Mouse (Mus musculus): ENCODE data around the gene Scand1. TPM values are rescaled to one million over a fixed set of nuclear protein-coding genes. Genes with fewer than 3 reads are reported as not detected.

The Scand1 gene
- polyA plus RNA-seq, 1 experiment: 80.6 TPM

DNA sequence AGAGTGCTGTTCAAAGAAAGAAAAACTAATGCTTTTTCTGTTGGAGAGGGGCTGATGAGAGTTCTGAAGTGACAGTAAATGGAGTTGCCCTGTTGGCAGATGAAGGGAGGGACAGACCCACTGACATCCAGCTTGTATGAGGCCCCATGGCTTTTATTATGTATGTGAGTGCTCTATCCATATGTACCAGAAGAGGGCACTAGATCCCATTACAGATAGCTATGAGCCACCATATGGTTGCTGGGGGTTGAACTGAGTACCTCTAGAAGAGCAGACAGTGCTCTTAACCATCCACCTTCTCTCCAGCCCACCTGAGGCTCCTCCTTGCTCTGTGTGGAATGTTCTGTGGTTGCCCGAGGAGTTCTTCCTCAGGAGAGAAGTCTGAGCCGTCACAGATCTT lies 6.7 kb downstream of the Scand1 start:
- TF ChIP-seq CTCF (IDR thresholded peaks at IDR 0.05; ENCODE audit: borderline replicate concordance, insufficient read depth, low read depth, low read length): peak; percentile 54; the same call in 1 of the 2 replicates
- TF ChIP-seq POLR2A (IDR thresholded peaks at IDR 0.05; ENCODE audit: borderline replicate concordance, insufficient read depth, low read length): no peak
- H3K27ac ChIP-seq (ENCODE audit: insufficient read depth, low read length): no peak overlapping the region
- 81% methylated on average over 2 of the region's 2 CpGs for WGBS
- no peaks in the 10 kb centered on the region for H3K4me1 ChIP-seq (ENCODE audit: control insufficient read depth, insufficient read depth, low read length)
- no peak overlapping the region for H3K4me3 ChIP-seq (replicated peaks; ENCODE audit: insufficient read depth, low read depth, low read length)
- H3K27me3 ChIP-seq (ENCODE audit: control insufficient read depth, insufficient read depth, low read length): no peaks in the 10 kb centered on the region
- DNase-seq: peak in 1 of 2 experiments; percentile 28

DNA sequence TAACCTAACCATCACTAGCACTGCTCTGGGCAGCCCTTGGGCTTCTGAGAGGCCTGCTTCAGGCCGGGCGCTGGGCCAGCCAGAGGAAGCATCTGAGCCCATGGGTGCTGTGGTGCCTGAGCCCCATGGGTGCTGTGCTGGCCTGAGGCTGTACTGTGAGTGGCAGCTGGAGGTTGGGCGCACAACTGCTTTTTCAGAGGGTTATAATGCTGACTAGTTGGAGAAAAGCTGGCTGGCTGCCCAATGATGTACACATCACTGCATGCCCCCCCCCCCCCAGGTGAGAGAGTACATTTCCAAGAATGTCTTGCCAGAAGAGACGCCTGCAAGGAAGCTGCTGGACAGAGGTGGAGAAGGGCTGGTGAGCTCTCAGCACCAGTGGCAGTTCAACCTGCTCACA lies 8.2 kb downstream of the Scand1 start:
- H3K4me1 ChIP-seq (ENCODE audit: control insufficient read depth, insufficient read depth, low read length): no peaks in the 10 kb centered on the region
- WGBS: 82% methylated on average over 4 of the region's 4 CpGs
- DNase-seq: no peak
- TF ChIP-seq POLR2A (IDR thresholded peaks at IDR 0.05; ENCODE audit: borderline replicate concordance, insufficient read depth, low read length): no peak
- H3K27me3 ChIP-seq (ENCODE audit: control insufficient read depth, insufficient read depth, low read length): no peaks in the 10 kb centered on the region
- no peak overlapping the region for H3K4me3 ChIP-seq (replicated peaks; ENCODE audit: insufficient read depth, low read depth, low read length)
- no peak overlapping the region for H3K27ac ChIP-seq (ENCODE audit: insufficient read depth, low read length)

- H3K27ac ChIP-seq (ENCODE audit: insufficient read depth, low read length): no peak overlapping the region
- no peak for DNase-seq
- H3K4me3 ChIP-seq (replicated peaks; ENCODE audit: insufficient read depth, low read depth, low read length): no peak overlapping the region
- no peaks in the 10 kb centered on the region for H3K4me1 ChIP-seq (ENCODE audit: control insufficient read depth, insufficient read depth, low read length)
- no peaks in the 10 kb centered on the region for H3K27me3 ChIP-seq (ENCODE audit: control insufficient read depth, insufficient read depth, low read length)
- TF ChIP-seq POLR2A (IDR thresholded peaks at IDR 0.05; ENCODE audit: borderline replicate concordance, insufficient read depth, low read length): no peak
- TF ChIP-seq CTCF (IDR thresholded peaks at IDR 0.05; ENCODE audit: borderline replicate concordance, insufficient read depth, low read depth, low read length): no peak
- WGBS: 89% methylated on average over 4 of the region's 4 CpGs
Observed at GRCm38 (mm10) chr2:156302063-156302462, 10.4 kb downstream of the Scand1 start.

- no peak overlapping the region for H3K4me3 ChIP-seq (replicated peaks; ENCODE audit: insufficient read depth, low read depth, low read length)
- 46% methylated on average over 7 of the region's 7 CpGs for WGBS
- TF ChIP-seq POLR2A (IDR thresholded peaks at IDR 0.05; ENCODE audit: borderline replicate concordance, insufficient read depth, low read length) (no peak), CTCF (IDR thresholded peaks at IDR 0.05; ENCODE audit: borderline replicate concordance, insufficient read depth, low read depth, low read length) (no peak)
- no peak overlapping the region for H3K27ac ChIP-seq (ENCODE audit: insufficient read depth, low read length)
- H3K4me1 ChIP-seq (ENCODE audit: control insufficient read depth, insufficient read depth, low read length): no peaks in the 10 kb centered on the region
- no peak for DNase-seq
- no peaks in the 10 kb centered on the region for H3K27me3 ChIP-seq (ENCODE audit: control insufficient read depth, insufficient read depth, low read length)
Observed at GRCm38 (mm10) chr2:156298458-156298857, 14.0 kb downstream of the Scand1 start.

DNA sequence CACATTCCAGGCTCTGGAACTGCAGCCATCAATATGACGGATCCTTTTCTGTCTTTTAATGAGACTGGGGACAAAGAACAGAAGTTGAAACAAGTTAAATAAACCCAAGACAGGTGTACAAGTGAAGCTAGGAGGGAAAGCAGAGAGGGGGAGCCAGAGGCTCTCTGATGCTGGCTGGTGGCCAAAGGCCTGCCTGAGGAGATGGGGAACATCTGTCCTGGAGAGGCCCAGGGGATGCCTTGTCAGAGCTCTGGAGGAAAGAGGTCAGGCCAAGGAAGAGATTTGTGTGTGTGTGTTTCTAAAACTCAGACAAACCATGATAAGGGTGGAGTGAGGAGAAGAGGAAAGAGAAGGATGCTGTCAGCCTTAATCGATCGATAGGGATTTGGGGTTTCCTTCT lies 14.9 kb downstream of the Scand1 start:
- no peak overlapping the region for H3K27ac ChIP-seq (ENCODE audit: insufficient read depth, low read length)
- no peak for TF ChIP-seq CTCF (IDR thresholded peaks at IDR 0.05; ENCODE audit: borderline replicate concordance, insufficient read depth, low read depth, low read length)
- TF ChIP-seq POLR2A (IDR thresholded peaks at IDR 0.05; ENCODE audit: borderline replicate concordance, insufficient read depth, low read length): no peak

GRCm38 (mm10) chr2:156296190-156296589 lies 16.3 kb downstream of the Scand1 start:
- DNase-seq: no peak
- TF ChIP-seq POLR2A (IDR thresholded peaks at IDR 0.05; ENCODE audit: borderline replicate concordance, insufficient read depth, low read length): no peak
- no peak for TF ChIP-seq CTCF (IDR thresholded peaks at IDR 0.05; ENCODE audit: borderline replicate concordance, insufficient read depth, low read depth, low read length)

More for the DNA sequence above, 14.9 kb downstream of the Scand1 start:
- 83% methylated on average over 3 of the region's 3 CpGs for WGBS
- no peak overlapping the region for H3K4me3 ChIP-seq (replicated peaks; ENCODE audit: insufficient read depth, low read depth, low read length)
- no peaks in the 10 kb centered on the region for H3K4me1 ChIP-seq (ENCODE audit: control insufficient read depth, insufficient read depth, low read length)
- DNase-seq: no peak
- H3K27me3 ChIP-seq (ENCODE audit: control insufficient read depth, insufficient read depth, low read length): no peaks in the 10 kb centered on the region

DNA sequence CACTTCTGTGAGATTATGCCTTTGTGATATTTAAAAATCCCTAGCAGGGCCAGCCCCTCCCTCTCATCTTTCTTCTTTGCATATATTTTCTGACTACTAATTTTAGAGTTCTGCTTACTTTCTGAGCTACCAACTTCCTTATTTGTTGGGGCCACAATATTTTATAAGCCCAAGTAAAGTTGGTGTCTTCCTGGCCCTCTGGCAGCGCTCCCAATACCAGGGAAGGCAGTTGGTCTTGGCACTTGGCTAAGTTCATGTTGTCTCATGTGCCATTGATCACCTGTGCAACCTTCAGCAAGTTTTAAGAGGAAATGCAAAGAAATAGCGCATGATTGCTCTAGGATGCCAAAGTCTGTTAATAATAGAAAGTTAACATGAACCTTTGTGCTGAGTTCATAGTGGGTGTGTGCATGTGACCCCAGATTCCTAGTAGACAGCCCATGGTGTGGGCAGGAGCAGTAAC lies 16.9 kb downstream of the Scand1 start:
- Histone ChIP-seq H3K27me3 (ENCODE audit: control insufficient read depth, insufficient read depth, low read length) (no peaks in the 10 kb centered on the region), H3K27ac (ENCODE audit: insufficient read depth, low read length) (no peak overlapping the region), H3K4me3 (replicated peaks; ENCODE audit: insufficient read depth, low read depth, low read length) (no peak overlapping the region), H3K4me1 (ENCODE audit: control insufficient read depth, insufficient read depth, low read length) (no peaks in the 10 kb centered on the region; the same call in 1 of the 2 replicates)
- WGBS: 98% methylated on average over 2 of the region's 2 CpGs
- DNase-seq: no peak
- TF ChIP-seq CTCF (IDR thresholded peaks at IDR 0.05; ENCODE audit: borderline replicate concordance, insufficient read depth, low read depth, low read length) (no peak), POLR2A (IDR thresholded peaks at IDR 0.05; ENCODE audit: borderline replicate concordance, insufficient read depth, low read length) (no peak)

More at GRCm38 (mm10) chr2:156296190-156296589, 16.3 kb downstream of the Scand1 start:
- H3K27ac ChIP-seq (ENCODE audit: insufficient read depth, low read length): no peak overlapping the region
- no peaks in the 10 kb centered on the region for H3K27me3 ChIP-seq (ENCODE audit: control insufficient read depth, insufficient read depth, low read length)
- no peaks in the 10 kb centered on the region for H3K4me1 ChIP-seq (ENCODE audit: control insufficient read depth, insufficient read depth, low read length)
- no peak overlapping the region for H3K4me3 ChIP-seq (replicated peaks; ENCODE audit: insufficient read depth, low read depth, low read length)
- WGBS: 98% methylated on average over 3 of the region's 3 CpGs

DNA sequence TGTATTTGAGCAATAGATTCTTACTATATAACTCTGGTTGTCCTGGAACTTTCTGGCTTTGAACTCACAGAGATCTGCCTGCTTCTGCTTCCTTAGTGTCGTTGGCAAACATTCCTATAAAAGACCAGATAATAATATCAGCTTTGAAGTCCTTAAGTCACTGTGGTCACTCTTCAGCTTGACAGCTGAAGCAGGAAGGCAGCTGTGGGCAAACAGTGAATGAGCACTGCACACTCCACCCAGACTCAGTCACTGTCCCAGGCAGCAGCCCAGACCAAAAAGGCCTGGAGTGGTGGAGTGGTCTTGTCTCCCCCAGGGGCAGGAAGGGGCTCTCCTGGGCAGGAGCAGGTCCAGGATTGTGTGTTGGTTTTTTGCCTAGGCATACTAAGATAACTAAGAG lies 20.5 kb downstream of the Scand1 start:
- no peak for DNase-seq
- Histone ChIP-seq H3K4me3 (replicated peaks; ENCODE audit: insufficient read depth, low read depth, low read length) (no peak overlapping the region), H3K4me1 (ENCODE audit: control insufficient read depth, insufficient read depth, low read length) (peaks cover 6% of the 10 kb centered on the region), H3K27ac (ENCODE audit: insufficient read depth, low read length) (no peak overlapping the region), H3K27me3 (ENCODE audit: control insufficient read depth, insufficient read depth, low read length) (no peaks in the 10 kb centered on the region)
- WGBS: 90% methylated on average over 1 of the region's 1 CpGs
- no peak for TF ChIP-seq CTCF (IDR thresholded peaks at IDR 0.05; ENCODE audit: borderline replicate concordance, insufficient read depth, low read depth, low read length)

Data from cerebellum, adult 2 months (tissue).